Mouse (Mus musculus) granulocyte monocyte progenitor cell, adult 5-6 weeks (primary cell): ENCODE results near the gene Aqp12. TPM values are rescaled to one million over a fixed set of nuclear protein-coding genes. Genes with fewer than 3 reads are reported as not detected.

Experiments
- ATAC-seq: replicated peaks from 2 replicates; pipeline ENCODE4 v1.8.0; 2016; ENCODE audit warnings: mild to moderate bottlenecking, moderate TSS enrichment, inconsistent platforms; ENCODE audit not compliant: poor library complexity, severe bottlenecking
- total RNA-seq, 2 experiments: library from RNA; stranded (forward) in 1 of 2; stranded (reverse) in 1 of 2; fragments of 200-712, 200-1000 nt in 1 of 2; fragments of >200 nt in 1 of 2; fragmentation: Nextera tagmentation in 1 of 2; gene quantifications; 2 replicates each; pipeline ENCODE4 v1.2.3; 2014 to 2017

Aqp12 gene
- total RNA-seq, 2 experiments from 2014 or later = not detected

DNA sequence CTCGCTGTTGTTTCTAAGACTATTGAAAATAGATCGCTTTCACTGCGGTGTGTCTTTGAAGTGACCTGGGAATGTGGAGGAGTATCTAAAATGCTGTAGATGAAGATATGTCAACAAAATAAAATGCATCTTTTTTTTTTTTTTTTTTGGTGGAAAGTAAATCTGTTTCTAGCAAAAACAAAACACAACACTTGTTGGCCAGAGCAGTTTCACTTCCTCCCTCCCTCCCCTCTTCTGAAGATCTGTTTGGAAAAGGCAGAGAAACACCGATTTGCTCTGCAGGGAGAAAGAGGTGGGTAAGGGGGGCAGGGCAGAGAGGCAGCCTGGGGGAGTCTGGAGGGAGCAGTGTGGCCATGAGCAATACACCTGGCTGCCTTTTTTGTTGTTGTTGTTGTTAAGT is 7.2 kb downstream of the Aqp12 start:
- ATAC-seq = 0 out of 2 replicates have a peak, but pooled peaks have one; percentile 26

DNA sequence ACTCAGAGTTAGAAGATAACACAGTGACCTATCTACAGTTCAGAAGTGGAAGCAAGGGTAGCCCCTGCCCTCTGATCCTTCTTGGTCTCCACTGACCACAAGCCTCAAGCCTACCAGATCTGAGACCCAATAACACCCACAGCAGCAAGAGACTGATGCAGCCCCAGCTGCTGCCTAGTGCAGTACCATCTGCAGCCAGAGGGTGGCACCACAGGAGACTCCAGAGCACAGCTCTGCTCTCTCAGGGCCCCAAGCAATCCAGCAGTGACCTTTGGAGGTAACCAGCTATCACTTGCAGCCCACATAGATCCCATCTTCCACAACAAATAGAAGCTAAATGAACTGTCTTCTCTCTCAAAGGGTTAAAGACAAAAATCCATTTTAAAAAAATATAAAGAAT is 8.3 kb downstream of the Aqp12 start:
- ATAC-seq = peak; percentile 76

DNA sequence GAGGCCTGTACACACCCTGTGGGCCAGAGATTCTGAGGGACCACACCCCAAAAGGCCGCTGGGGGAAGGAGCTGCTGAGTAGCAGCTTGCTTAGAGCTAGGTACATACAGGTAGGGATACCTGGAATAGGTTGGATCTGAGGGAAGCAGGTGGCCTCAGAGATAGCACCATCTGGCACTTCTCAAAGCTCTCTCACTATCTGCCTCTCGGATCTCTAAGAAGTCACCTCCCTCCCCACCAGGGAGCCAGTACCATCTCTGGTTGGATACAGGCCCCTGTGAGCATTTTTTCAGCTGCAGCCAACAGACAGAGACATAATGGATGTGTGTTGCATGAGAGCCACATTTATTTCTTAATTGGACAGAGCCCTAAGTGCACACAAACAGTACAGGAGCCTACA is 9.0 kb downstream of the Aqp12 start:
- no peak for ATAC-seq

DNA sequence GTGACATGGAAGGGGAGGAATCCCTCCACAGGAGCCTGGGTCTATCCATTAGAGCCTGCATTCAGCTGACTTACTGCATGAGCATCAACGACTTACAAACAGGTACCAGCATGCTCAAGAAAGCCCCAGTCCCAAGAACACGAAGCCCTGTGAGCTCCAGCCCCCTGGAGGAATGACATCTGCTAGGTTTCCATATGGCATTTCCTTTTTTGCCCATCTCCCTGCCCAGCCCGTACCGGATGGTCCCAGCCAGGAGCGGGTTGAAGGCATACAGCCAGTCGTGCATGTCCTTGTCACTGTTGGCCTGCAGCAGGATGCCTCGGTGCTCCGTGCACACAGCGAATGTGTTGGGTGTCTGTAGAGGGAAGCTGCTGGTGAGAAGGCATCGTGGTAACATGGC is 12.6 kb downstream of the Aqp12 start:
- ATAC-seq = no peak

DNA sequence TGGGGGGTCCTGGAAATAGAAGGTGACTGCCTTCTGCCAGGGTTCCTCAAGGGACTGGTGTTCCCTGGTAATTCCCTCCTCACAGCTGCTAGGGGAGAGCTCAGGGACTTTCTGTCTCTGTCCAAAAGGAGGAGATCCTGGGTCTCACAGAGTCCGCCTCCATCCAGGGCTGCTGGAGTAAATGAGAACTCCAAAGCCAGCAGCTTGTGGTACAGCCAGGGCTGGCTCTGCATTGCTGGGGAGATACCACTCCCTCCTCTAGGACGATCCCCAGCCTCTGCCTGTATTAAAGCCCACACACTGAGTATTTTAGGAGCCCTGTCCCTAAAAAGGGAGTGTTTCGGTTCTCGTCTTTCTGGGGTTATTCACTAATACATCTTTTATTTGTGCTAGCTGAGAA is 14.5 kb downstream of the Aqp12 start:
- no peak for ATAC-seq

DNA sequence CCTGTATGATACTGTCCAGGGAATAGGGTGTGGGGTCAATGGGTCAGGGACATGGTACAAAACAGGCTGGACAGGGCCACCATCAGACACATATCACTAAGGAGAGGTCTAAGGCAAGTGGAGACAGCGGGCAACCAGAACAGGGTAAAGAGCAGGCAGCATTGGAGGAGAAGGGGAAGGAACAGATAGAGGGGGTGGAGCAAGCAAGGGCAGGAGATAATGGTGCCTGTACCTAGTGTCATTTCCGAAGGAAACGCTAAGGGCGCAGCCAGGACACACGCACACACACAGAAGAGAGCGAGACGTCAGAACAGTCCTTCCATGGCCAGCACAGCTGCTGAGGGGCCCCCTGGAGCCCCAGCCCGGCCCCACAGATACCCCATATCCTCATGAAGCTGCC is 20.5 kb downstream of the Aqp12 start:
- ATAC-seq = no peak

DNA sequence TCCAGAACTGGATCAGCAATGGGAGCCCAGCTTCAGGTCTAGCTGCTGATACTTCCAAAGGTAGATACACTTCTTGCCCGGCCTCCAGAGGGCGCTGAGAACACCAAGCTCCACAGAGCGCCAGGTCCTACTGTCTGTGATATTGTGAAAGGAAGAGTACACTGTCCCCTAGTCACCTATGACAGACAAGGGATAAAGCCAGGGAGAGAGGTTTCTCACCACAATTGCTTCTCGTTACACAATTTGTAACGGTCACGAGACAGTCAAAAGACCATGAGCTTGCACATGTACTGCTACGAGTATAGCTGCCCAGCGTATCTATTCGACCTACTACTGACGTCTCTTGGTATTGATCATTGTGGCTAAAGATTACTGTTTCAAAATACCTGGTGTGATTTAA is 23.3 kb downstream of the Aqp12 start:
- ATAC-seq = peak; percentile 85

DNA sequence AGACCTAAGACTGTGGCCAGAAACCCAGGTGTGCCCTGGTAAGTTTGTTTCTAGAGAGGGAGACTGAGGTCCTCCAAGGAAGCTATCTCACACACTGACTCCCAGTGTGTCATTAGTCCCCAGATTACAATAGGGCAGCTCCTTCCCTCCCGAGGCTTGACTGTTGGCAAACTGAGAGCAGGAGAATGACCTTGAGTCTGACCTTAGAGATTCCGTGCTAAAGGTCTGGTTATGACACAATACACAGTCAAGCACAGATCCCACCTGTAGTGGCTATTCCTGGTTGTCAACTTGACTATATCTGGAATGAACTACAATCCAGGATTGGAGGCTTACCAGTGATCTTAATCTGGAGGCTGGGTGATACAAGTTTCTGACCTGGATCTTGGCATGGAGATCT is 23.9 kb downstream of the Aqp12 start:
- ATAC-seq = no peak

DNA sequence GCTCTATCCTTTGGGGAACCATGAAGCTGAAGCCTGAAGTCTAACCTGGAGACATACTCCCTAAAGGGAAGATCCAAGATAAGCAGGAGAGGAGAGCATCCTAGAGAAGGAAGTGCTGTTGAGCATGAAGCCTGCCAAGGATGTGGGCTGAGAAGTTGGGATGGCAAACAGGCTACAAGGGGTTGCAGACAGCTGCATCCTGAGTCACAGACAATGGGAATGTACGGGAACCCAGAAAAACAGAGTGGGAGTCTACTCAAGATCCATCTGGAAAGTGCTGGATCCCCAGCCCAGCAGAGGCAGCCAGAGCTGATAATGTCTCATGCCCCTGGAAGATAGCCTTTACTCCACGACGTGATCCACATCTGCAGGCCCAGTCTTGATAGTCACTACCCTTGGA is 25.1 kb downstream of the Aqp12 start:
- no peak for ATAC-seq

DNA sequence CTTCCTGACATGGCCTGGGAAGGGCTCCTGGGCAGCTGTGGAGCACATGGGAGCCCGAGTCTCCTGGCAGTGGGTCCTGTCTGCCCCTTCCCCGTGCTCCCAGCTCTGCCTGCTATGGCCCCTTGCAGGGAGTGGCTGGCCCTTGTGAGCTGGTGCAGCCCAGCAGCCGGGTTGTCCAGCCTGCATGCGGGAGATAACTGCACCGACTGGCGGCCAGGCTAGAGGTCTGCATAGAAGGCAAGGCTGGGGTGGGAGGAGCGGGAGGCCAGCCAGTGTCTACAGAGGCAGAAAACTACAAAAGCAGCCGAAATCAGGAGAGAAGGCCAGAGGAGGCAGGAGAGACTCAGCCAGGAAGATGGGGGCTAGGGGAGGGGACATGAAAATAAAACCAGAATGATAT is 27.9 kb downstream of the Aqp12 start:
- no peak for ATAC-seq

DNA sequence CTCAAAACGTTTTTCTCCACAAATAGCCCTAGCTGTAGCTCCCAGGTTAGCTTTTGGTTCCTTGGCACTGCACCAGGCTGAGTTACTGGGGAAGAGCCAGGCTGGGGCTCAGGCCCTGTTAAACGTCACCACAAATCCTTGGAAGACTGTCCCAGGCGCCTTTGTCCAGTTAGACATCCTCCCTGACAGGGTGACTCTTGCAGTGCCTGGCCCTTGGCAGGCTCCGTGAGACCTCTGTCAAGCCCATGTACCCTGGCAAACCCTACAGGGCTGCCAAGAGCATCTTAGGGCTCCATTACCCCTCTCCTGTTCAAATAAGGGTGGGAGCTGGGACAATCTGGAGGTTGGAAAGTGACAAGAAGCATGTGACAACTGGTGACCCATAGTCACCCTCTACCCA is 29.8 kb downstream of the Aqp12 start:
- no peak for ATAC-seq

DNA sequence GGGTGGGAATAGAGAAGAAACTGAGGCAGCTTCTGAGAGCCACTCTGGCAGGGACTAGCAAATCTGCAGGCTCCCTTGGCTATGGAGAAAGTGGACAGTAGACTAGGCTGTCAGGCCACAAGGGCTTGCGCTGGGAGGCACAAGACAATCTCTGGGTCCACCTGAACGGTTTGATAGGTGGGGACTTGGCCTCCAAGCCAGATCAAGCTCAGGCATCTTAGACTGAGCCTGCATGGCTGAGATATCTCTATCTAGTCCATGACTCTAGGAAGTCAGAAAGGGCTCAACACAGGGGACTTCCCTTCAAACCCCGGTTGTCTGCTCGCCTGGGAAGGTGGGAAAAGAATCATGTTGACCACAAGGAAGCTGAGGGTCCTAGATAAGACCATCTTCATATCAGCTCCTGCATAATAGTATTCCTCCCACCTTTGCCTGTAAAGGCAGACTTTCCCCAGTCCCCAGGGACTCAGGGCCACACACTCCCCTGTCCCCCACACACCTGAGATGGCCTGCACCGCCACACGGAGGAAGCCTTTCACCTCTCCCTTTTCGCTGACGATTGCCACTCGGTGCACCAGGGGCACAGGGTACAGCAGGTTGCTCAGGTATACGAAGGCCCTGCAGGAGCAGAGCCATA is 40.1 kb downstream of the Aqp12 start:
- no peak for ATAC-seq

DNA sequence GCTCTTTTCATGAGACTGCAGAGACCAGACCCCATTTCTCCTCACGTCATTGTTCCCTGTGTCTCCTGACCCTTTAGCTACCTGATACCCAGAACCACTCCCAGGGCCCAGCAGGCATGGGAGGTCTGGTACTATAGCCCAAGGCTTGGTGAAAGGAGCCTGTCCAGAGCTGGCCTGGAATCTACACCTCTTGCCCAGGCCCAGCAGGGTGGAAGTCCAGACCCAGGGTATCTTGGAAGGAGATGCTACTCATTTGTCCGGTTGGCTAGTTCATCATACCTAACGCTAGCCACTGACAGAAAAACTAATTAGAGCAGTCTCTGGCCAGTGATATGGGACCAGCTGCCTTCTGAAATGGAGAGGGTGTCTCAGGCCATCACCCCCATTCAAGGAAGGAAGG is 43.9 kb downstream of the Aqp12 start:
- ATAC-seq = no peak

DNA sequence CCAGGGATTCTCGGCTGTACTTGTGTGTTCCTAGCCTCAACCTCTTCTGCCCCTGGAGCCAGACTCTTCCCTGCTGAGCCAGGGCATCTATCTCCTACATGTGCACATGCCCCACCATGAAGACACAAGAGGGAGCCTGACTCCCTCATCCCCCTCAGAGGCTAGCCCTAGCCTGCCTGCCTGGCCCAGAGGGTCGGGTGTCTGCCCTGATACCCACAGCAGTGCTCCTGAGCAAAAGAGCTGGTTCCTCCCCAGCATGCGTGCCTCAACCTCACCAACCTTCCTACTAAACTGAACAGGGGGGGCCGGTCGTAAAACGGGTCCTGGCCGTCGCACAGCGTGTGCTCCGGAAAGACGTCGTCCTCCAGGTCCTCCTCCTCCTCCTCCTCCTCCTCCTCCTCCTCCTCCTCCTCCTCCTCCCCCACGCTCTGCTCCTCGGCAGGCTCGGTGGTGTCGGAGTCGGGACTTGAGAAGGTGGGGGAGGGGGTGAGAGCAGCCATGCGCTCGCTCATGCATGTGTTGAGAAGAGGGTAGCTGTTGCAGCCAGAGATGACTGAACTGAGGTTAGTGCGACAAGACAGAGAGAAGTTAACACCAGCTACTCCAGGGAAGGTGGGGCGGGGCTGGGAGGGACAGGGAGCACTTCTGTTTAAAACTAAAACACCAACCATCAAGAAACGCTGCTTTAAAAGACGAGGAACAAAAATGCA is 45.1 kb downstream of the Aqp12 start:
- ATAC-seq = no peak

Other genes starting within 250 kb of the Aqp12 start
- 63.6 and 65.2 TPM in 2 replicates for gene Gpc1, start 174.7 kb upstream of the Aqp12 start, total RNA-seq (2014; fragmentation: Nextera tagmentation)
- gene Gpc1, start 174.7 kb upstream of the Aqp12 start, total RNA-seq (2017) = 70.6 and 74.6 TPM in 2 replicates
- gene Ankmy1, start 103.4 kb upstream of the Aqp12 start, total RNA-seq (2014; fragmentation: Nextera tagmentation) = not detected in 2 replicates
- 0.15 and 0.34 TPM in 2 replicates for gene Ankmy1, start 103.4 kb upstream of the Aqp12 start, total RNA-seq (2017)
- 7.4 and 13.4 TPM in 2 replicates for gene Dusp28, start 99.4 kb upstream of the Aqp12 start, total RNA-seq (2014; fragmentation: Nextera tagmentation)
- gene Dusp28, start 99.4 kb upstream of the Aqp12 start, total RNA-seq (2017) = 2.6 and 5.5 TPM in 2 replicates
- gene Rnpepl1, start 95.6 kb upstream of the Aqp12 start, total RNA-seq (2014; fragmentation: Nextera tagmentation) = 20.3 and 38.0 TPM in 2 replicates
- 8.4 and 15.5 TPM in 2 replicates for gene Rnpepl1, start 95.6 kb upstream of the Aqp12 start, total RNA-seq (2017)
- gene Capn10, start 72.0 kb upstream of the Aqp12 start, total RNA-seq (2014; fragmentation: Nextera tagmentation) = 11.6 and 12.7 TPM in 2 replicates
- 8.1 and 9.2 TPM in 2 replicates for gene Capn10, start 72.0 kb upstream of the Aqp12 start, total RNA-seq (2017)
- 0.58 TPM in 1 of 2 replicates, not detected in the other for gene Gpr35, start 55.5 kb upstream of the Aqp12 start, total RNA-seq (2014; fragmentation: Nextera tagmentation)
- gene Gpr35, start 55.5 kb upstream of the Aqp12 start, total RNA-seq (2017) = 0.04 and 0.26 TPM in 2 replicates
- not detected in 2 replicates for gene Kif1a, start 95.6 kb downstream of the Aqp12 start, total RNA-seq (2014; fragmentation: Nextera tagmentation)
- not detected in 2 replicates for gene Kif1a, start 95.6 kb downstream of the Aqp12 start, total RNA-seq (2017)
- not detected in 2 replicates for gene Agxt, start 128.9 kb downstream of the Aqp12 start, total RNA-seq (2014; fragmentation: Nextera tagmentation)
- gene Agxt, start 128.9 kb downstream of the Aqp12 start, total RNA-seq (2017) = not detected in 2 replicates
- not detected in 2 replicates for gene 2310007B03Rik, start 154.6 kb downstream of the Aqp12 start, total RNA-seq (2014; fragmentation: Nextera tagmentation)
- not detected in 2 replicates for gene 2310007B03Rik, start 154.6 kb downstream of the Aqp12 start, total RNA-seq (2017)
- not detected in 2 replicates for gene Crocc2, start 162.4 kb downstream of the Aqp12 start, total RNA-seq (2014; fragmentation: Nextera tagmentation)
- not detected in 2 replicates for gene Crocc2, start 162.4 kb downstream of the Aqp12 start, total RNA-seq (2017)
- 0.30 and 0.70 TPM in 2 replicates for gene Sned1, start 229.5 kb downstream of the Aqp12 start, total RNA-seq (2014; fragmentation: Nextera tagmentation)
- gene Sned1, start 229.5 kb downstream of the Aqp12 start, total RNA-seq (2017) = 0.05 and 0.13 TPM in 2 replicates